Mouse (Mus musculus): ENCODE data around the gene Ap1b1. TPM values are rescaled to one million over a fixed set of nuclear protein-coding genes. Genes with fewer than 3 reads are reported as not detected.

Ap1b1 gene
- total and polyA plus RNA-seq, 3 experiments: 38.6 to 57.8 (median 44.2) TPM

GRCm38 (mm10) chr11:5010205-5010604 lies 23.6 kb downstream of the Ap1b1 start:
- in situ Hi-C loops (cut with MboI; ENCODE audit: low pct_ligation_motif_present, low pct_unique_long_range_greater_than_20kb, low sequenced_read_pairs): no loop called here
- Histone ChIP-seq H3K4me1 (ENCODE audit: control insufficient read depth in 1 of 2, insufficient read depth in 2 of 2) (peaks cover 8 to 58% of the 10 kb centered on the region in 2 experiments; a peak in 3 of 4 replicates), H3K4me2 (ENCODE audit: insufficient read depth, low read depth, poor library complexity, severe bottlenecking) (no peak overlapping the region), H3K9me3 (replicated peaks; ENCODE audit: low read length) (no peaks in the 10 kb centered on the region), H3K36me3 (replicated peaks in 1 of 2; ENCODE audit: control insufficient read depth in 1 of 2, insufficient read depth in 1 of 2, low read length in 1 of 2) (peaks cover 25 to 51% of the 10 kb centered on the region in 2 experiments), H3K27ac (ENCODE audit: insufficient read depth, low read depth) (no peak overlapping the region), H3K4me3 (replicated peaks in 1 of 3; ENCODE audit: low read depth in 2 of 3, low read length in 2 of 3, poor library complexity in 1 of 3) (no peak overlapping the region), H3K27me3 (replicated peaks) (no peaks in the 10 kb centered on the region), H3K79me2 (replicated peaks; ENCODE audit: control insufficient read depth, extremely low read depth, insufficient read depth, poor library complexity, severe bottlenecking) (no peaks in the 10 kb centered on the region), H3K9ac (ENCODE audit: insufficient read depth, low read depth) (no peak overlapping the region)
- no peak for DNase-seq (ENCODE audit: extremely low read depth)
- dilution Hi-C loops (cut with MboI; ENCODE audit: extremely low pct_ligation_motif_present, extremely low pct_unique_long_range_greater_than_20kb, low sequenced_read_pairs): no loop called here
- TF ChIP-seq KAT2A (IDR thresholded peaks at IDR 0.05; ENCODE audit: insufficient replicate concordance, low read length) (no peak), E2F4 (IDR thresholded peaks at IDR 0.05; ENCODE audit: insufficient replicate concordance, low read depth, low read length) (no peak), EP300 (IDR thresholded peaks at IDR 0.05; ENCODE audit: low read length) (no peak), PAX5 (IDR thresholded peaks at IDR 0.05; ENCODE audit: low read length) (no peak), MAZ (IDR thresholded peaks at IDR 0.05; ENCODE audit: low read depth, low read length) (no peak), HCFC1 (IDR thresholded peaks at IDR 0.05; ENCODE audit: low read depth, low read length) (no peak), ZC3H11A (IDR thresholded peaks at IDR 0.05; ENCODE audit: low read depth, low read length) (no peak), CHD2 (IDR thresholded peaks at IDR 0.05; ENCODE audit: low read length) (no peak), GABPA (IDR thresholded peaks at IDR 0.05; ENCODE audit: insufficient replicate concordance, low read depth, low read length) (no peak), JUN (IDR thresholded peaks at IDR 0.05; ENCODE audit: insufficient read depth, low read depth, low read length) (no peak), MEF2A (IDR thresholded peaks at IDR 0.05; ENCODE audit: borderline replicate concordance, low read depth, low read length) (no peak), MAFK (IDR thresholded peaks at IDR 0.05; ENCODE audit: insufficient replicate concordance, low read length) (no peak), USF2 (conservative IDR thresholded peaks at IDR 0.05; ENCODE audit: low read depth, low read length) (no peak), MAX (IDR thresholded peaks at IDR 0.05; ENCODE audit: low read length) (no peak), CTCF (conservative IDR thresholded peaks at IDR 0.05 in 1 of 2, IDR thresholded peaks at IDR 0.05 in 1 of 2; ENCODE audit: low read depth in 2 of 2, low read length in 2 of 2) (no peak), MYC (IDR thresholded peaks at IDR 0.05; ENCODE audit: low read depth, low read length) (no peak)

- H3K4me1 ChIP-seq (ENCODE audit: control insufficient read depth in 1 of 2, insufficient read depth in 2 of 2): peaks cover 8 to 58% of the 10 kb centered on the region in 2 experiments; a peak in 3 of 4 replicates
- H3K27ac ChIP-seq (ENCODE audit: insufficient read depth, low read depth): no peak overlapping the region
Measured at GRCm38 (mm10) chr11:5011480-5011879, 24.9 kb downstream of the Ap1b1 start.

More at GRCm38 (mm10) chr11:5011480-5011879, 24.9 kb downstream of the Ap1b1 start:
- Histone ChIP-seq H3K27me3 (replicated peaks) (no peaks in the 10 kb centered on the region), H3K79me2 (replicated peaks; ENCODE audit: control insufficient read depth, extremely low read depth, insufficient read depth, poor library complexity, severe bottlenecking) (no peaks in the 10 kb centered on the region), H3K36me3 (replicated peaks in 1 of 2; ENCODE audit: control insufficient read depth in 1 of 2, insufficient read depth in 1 of 2, low read length in 1 of 2) (peaks cover 36 to 59% of the 10 kb centered on the region in 2 experiments), H3K9ac (ENCODE audit: insufficient read depth, low read depth) (no peak overlapping the region), H3K4me3 (replicated peaks in 1 of 3; ENCODE audit: low read depth in 2 of 3, low read length in 2 of 3, poor library complexity in 1 of 3) (no peak overlapping the region), H3K9me3 (replicated peaks; ENCODE audit: low read length) (no peaks in the 10 kb centered on the region), H3K4me2 (ENCODE audit: insufficient read depth, low read depth, poor library complexity, severe bottlenecking) (no peak overlapping the region)
- DNase-seq (ENCODE audit: extremely low read depth): no peak
- TF ChIP-seq IRF4 (IDR thresholded peaks at IDR 0.05; ENCODE audit: low read depth, low read length): no peak
- dilution Hi-C loops (cut with MboI; ENCODE audit: extremely low pct_ligation_motif_present, extremely low pct_unique_long_range_greater_than_20kb, low sequenced_read_pairs) (no loop called here), in situ Hi-C loops (cut with MboI; ENCODE audit: low pct_ligation_motif_present, low pct_unique_long_range_greater_than_20kb, low sequenced_read_pairs) (no loop called here)

Measured in CH12.LX (cell line).